Mouse (Mus musculus) right cerebral cortex, adult 2 months (tissue): ENCODE data around the gene Htr3a.

ENCODE experiments used
- DNase-seq, 2 experiments: peaks; one replicate each; pipeline ENCODE4 v3.0.0; 2021 to 2022; ENCODE audit warnings: low spot score in 2 of 2

Htr3a gene

GRCm38 (mm10) chr9:48910885-48911537 lies at the start of gene Htr3a:
Gene Htr3a, minus strand, starts transcription at chr9:48911099.
- peak; percentile 39 to 40 for DNase-seq

DNA sequence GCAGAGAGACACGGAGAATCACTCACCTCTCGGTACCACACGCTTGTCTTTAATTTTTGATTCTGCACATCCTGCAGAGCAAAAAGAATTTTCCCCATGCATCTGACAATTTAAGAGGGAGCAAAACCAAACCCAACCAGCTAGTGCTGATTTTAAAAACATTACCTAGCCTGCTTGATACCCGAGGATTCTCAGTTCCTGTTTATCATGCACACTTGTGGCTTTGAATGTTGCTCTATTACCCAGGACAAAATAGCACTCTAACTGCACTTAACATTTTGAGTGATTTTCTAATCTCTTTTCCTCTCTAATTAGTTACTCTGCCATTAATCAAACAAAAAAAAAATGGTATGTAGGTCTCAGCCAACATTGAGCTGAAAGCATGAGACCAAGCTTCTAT lies 36.7 kb upstream of the Htr3a start:
- no peak for DNase-seq

GRCm38 (mm10) chr9:48942349-48942748 lies 31.4 kb upstream of the Htr3a start:
- DNase-seq, result no peak

- no peak for DNase-seq
Measured at GRCm38 (mm10) chr9:48929436-48929835, 18.5 kb upstream of the Htr3a start.

- no peak for DNase-seq
Measured at GRCm38 (mm10) chr9:48928781-48929180, 17.9 kb upstream of the Htr3a start.

DNA sequence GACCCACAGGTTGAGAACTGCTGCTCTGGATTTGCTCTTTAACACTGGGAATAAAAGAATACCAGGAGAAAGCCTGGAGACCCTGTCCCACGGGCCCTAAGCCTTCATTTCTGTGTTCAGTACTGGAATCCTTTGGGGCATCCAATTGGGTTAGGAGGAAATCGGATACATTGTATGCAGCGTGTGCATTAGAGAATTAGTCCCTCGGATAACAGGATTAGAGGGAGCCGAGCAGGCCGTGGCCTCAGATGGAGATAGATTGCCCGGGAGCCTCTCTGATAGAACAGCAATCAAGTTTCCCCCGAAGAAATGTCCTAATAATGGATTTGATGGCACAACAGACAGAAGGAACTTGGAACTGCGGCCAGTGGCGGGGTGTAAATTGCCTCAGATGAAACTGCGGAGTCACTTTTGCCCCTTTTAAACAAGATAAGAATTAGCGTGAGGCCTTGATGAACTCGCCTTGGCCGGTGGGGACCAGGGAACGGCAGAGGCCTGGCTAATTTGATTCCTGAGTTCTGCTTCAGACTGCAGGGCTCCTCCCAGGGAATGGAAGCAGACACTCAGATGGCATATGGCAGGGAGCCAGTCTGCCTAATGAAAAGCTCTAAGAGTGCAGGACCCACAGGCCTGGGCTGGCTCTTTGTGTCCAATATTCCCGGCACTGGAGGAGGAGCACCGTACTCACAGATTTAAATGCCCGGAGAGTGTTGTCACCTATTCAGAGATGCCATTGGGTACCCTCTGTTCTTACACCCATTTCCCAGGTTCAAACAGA lies 5.3 kb upstream of the Htr3a start:
- no peak for DNase-seq

GRCm38 (mm10) chr9:48904421-48904820 lies 6.5 kb downstream of the Htr3a start:
- no peak for DNase-seq

- no peak for DNase-seq
Measured at GRCm38 (mm10) chr9:48903766-48904165, 7.1 kb downstream of the Htr3a start.

DNA sequence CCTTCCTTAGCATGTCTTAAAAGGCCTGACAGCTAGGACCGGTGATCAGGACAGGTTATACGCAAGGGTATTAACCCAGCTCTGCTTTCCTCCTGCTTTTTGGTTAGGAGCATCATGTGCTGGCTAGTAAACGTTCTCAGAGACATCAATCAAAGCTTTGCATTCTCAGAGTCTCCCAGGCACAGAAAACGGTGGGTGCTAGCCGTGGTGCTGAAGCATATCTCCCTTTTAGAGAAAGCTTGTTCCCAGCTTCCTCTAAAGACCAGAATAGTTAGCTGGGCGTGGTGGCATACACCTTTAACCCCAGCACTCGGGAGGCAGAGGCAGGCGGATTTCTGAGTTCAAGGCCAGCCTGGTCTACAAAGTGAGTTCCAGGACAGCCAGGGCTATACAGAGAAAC lies 12.3 kb downstream of the Htr3a start:
- no peak for DNase-seq

GRCm38 (mm10) chr9:48895819-48896536 lies 14.9 kb downstream of the Htr3a start:
- DNase-seq, result no peak

- no peak for DNase-seq
Measured at GRCm38 (mm10) chr9:48894755-48895154, 16.1 kb downstream of the Htr3a start.

DNA sequence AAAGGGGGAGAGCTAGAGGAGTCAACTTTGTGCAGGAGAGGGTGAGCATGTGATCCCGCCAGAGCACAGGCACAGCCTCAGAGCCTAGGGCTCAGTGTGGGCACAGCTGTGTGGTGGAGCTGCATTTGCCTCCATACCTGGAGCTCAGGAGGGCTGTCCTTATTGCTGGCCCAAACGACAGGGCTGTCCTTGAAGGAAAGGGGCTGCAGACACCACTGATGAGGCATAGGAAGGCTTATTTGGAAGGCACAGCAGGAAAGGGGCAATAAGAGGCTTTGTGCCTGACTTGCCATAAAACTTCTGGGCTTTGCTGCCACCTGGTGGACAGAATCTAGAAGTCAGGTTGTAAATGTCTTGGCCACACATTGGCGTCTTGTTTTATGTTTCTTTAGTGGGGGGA lies 16.9 kb downstream of the Htr3a start:
- DNase-seq, result peak; percentile 85 to 87

- no peak for DNase-seq
Measured at GRCm38 (mm10) chr9:48889093-48889492, 21.8 kb downstream of the Htr3a start.

GRCm38 (mm10) chr9:48872896-48873295 lies 38.0 kb downstream of the Htr3a start:
- peak; percentile 26 to 37 for DNase-seq

GRCm38 (mm10) chr9:48866523-48867121 lies 44.3 kb downstream of the Htr3a start:
- DNase-seq, result no peak

DNA sequence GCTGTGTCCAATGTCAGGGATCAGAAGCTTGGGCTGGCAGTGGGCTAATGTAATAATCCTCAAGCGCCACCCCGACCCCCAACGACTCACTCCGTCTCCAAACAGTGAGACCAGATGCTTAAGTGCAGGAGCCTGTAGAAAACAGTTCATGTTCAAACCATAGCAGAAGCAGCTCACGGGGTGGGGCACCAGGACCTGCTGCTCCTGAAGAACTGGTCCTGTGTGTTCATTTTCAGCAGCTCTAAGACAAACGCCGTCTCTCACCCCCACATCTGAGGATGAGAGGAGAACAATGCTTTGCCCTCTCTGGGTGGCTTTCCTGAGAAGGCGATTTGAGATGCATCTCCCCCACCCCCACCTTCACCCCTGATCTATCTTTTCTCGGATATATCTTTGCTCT lies 45.7 kb downstream of the Htr3a start:
- no peak for DNase-seq

DNA sequence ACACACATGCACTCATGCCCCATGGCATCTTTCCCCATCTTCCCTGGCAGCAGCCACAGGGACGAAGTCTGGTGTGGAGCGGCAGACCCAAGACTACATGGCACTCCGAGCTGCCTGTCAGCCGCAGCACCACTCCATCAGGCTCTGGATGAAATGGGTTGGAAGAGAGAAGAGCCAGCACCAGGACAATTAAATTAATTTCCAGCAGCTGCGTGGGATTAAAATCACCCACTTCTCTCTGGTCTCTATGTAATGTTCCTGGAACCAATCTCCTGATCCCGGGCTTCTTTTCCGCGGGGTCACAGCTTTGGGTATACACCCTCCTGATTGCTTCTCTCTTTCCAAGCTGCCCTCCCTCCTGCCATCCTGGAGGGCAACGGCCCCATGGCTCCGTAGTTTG lies 49.4 kb downstream of the Htr3a start:
- no peak for DNase-seq

- DNase-seq, result peak; percentile 64 to 75
Measured at GRCm38 (mm10) chr9:48860526-48860845, 50.4 kb downstream of the Htr3a start.

DNA sequence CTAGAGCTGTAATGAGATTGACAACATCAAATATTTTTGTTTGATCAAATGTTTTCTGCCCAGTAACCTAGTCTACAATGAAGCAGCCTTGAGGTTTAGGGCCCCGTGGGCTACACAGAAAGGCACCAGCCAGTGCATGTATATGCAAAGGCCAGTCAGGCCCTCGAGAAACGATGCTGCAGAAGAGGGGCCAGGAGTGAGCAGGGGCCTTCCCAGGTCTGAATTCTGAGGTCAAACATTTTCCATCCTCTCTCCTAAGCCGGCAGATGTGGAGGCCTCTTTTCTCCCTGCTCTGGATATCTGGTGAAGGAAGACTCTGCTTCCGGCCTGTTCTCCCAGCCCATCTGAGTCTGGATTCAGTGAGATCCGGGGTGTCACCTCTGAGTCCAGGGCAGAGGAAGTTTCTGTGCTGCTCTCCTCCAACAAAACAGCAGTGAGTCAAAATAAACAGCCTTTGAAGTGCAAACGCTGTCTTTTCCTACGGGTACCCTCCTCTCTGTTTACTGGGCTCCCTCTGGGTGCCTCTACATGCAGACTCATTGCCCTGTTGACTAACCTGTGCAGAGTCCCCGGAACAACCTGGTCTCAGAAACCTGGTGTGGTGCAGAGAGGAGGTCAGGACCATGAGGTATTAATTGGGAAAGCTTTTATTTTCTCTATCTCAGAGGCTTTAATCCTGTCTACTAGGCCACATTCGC lies 50.9 kb downstream of the Htr3a start:
- DNase-seq, result no peak

GRCm38 (mm10) chr9:48857944-48858343 lies 53.0 kb downstream of the Htr3a start:
- no peak for DNase-seq

GRCm38 (mm10) chr9:48856240-48856639 lies 54.7 kb downstream of the Htr3a start:
- no peak for DNase-seq

GRCm38 (mm10) chr9:48849531-48849930 lies 61.4 kb downstream of the Htr3a start:
- no peak for DNase-seq
